Mouse (Mus musculus) lung, adult 2 months (tissue): Measurements from ENCODE around the gene Avl9.

ENCODE experiments used
- CTCF ChIP-seq: fragments of 200-500 bp; IDR thresholded peaks from 2 replicates; pipeline ENCODE4 v1.5.1; 2011; ENCODE audit warnings: mild to moderate bottlenecking, low read length, control low read depth; ENCODE audit not compliant: insufficient read depth
- POLR2A ChIP-seq: fragments of 200-500 bp; IDR thresholded peaks from 2 replicates; pipeline ENCODE4 v1.6.1; 2011; ENCODE audit warnings: low read depth, mild to moderate bottlenecking, control low read depth, low read length, borderline replicate concordance; ENCODE audit errors: extremely low read depth

DNA sequence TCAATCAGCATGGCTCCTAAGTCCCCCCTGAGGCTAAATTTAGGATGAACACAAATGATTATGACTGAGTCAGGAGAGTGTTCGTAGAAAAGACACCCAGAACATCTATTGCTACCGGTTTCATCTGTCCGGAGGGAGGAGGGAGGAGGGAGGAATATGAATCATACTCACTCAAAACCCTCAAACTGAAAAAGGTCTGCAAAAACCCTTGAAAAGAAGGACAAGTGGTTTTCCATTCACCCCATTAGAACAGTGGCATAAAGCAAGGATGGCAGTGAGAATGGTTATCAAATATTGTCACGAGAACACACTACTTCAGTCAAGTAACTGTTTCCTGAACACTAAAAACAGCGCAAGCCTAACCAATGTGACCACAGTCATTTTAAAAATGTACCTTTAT lies 70.4 kb downstream of the Avl9 start:
- TF ChIP-seq CTCF (no peak), POLR2A (no peak)
